Mouse (Mus musculus) frontal cortex, adult 2 months (tissue): ENCODE measurements around the gene Rap1gap. TPM values are rescaled to one million over a fixed set of nuclear protein-coding genes. Genes with fewer than 3 reads are reported as not detected.

ENCODE experiments used
- DNase-seq, 2 experiments: peaks; one replicate each; pipeline ENCODE4 v3.0.0; 2022; ENCODE audit warnings: low spot score in 1 of 2; ENCODE audit errors: extremely low spot score in 1 of 2
- polyA plus RNA-seq: library from polyadenylated mRNA; depleted of rRNA; stranded (reverse); fragments of >200 nt; gene quantifications from 2 replicates; pipeline ENCODE4 v1.2.3, GENCODE M21; 2012

Rap1gap gene
- polyA plus RNA-seq, 1 experiment, result 280 TPM

- DNase-seq, result no peak
Observed at GRCm38 (mm10) chr4:137737760-137738159, 73.2 kb downstream of the Rap1gap start.

- DNase-seq, result peak in 1 of 2 experiments; percentile 58
Observed at GRCm38 (mm10) chr4:137739151-137739923, 74.8 kb downstream of the Rap1gap start.

- DNase-seq, result no peak
Observed at GRCm38 (mm10) chr4:137740350-137740749, 75.8 kb downstream of the Rap1gap start.

- no peak for DNase-seq
Observed at GRCm38 (mm10) chr4:137743791-137744190, 79.3 kb downstream of the Rap1gap start.

- no peak for DNase-seq
Observed at GRCm38 (mm10) chr4:137744433-137744918, 80.0 kb downstream of the Rap1gap start.

- no peak for DNase-seq
Observed at GRCm38 (mm10) chr4:137747091-137747490, 82.6 kb downstream of the Rap1gap start.

GRCm38 (mm10) chr4:137747590-137747989 is 83.1 kb downstream of the Rap1gap start:
- no peak for DNase-seq

GRCm38 (mm10) chr4:137748726-137749125 is 84.2 kb downstream of the Rap1gap start:
- DNase-seq, result no peak

- DNase-seq, result no peak
Observed at GRCm38 (mm10) chr4:137749680-137750079, 85.2 kb downstream of the Rap1gap start.

GRCm38 (mm10) chr4:137750121-137750520 is 85.6 kb downstream of the Rap1gap start:
- DNase-seq, result no peak

- DNase-seq, result no peak
Observed at GRCm38 (mm10) chr4:137751310-137751709, 86.8 kb downstream of the Rap1gap start.

GRCm38 (mm10) chr4:137751717-137752116 is 87.2 kb downstream of the Rap1gap start:
- no peak for DNase-seq

GRCm38 (mm10) chr4:137752471-137752870 is 87.9 kb downstream of the Rap1gap start:
- DNase-seq, result no peak

- DNase-seq, result no peak
Observed at GRCm38 (mm10) chr4:137753199-137753598, 88.7 kb downstream of the Rap1gap start.

- DNase-seq, result no peak
Observed at GRCm38 (mm10) chr4:137754446-137754845, 89.9 kb downstream of the Rap1gap start.

- DNase-seq, result no peak
Observed at GRCm38 (mm10) chr4:137762886-137763285, 98.4 kb downstream of the Rap1gap start.

GRCm38 (mm10) chr4:137763920-137764495 is 99.5 kb downstream of the Rap1gap start:
- no peak for DNase-seq

- DNase-seq, result no peak
Observed at GRCm38 (mm10) chr4:137764621-137765020, 100.1 kb downstream of the Rap1gap start.

GRCm38 (mm10) chr4:137765554-137765971 is 101.0 kb downstream of the Rap1gap start:
- DNase-seq, result peak; percentile 33 to 57

GRCm38 (mm10) chr4:137766365-137766764 is 101.8 kb downstream of the Rap1gap start:
- no peak for DNase-seq

GRCm38 (mm10) chr4:137768381-137768780 is 103.9 kb downstream of the Rap1gap start:
- no peak for DNase-seq

- DNase-seq, result no peak
Observed at GRCm38 (mm10) chr4:137768831-137769230, 104.3 kb downstream of the Rap1gap start.
